Mouse (Mus musculus) lung, adult 18-20 months (tissue): ENCODE data around the gene Rbbp8nl.
A peak's percentile ranks its signal among the peaks of the same experiment; 100 is the strongest.

Experiments used
- DNase-seq, 2 experiments: peaks; one replicate each; pipeline ENCODE4 v3.0.0; 2022; ENCODE audit warnings: mixed read lengths in 2 of 2

The Rbbp8nl gene

GRCm38 (mm10) chr2:180256296-180257000 lies 33.2 kb downstream of the Rbbp8nl start:
- DNase-seq = no peak

- no peak for DNase-seq
Observed at GRCm38 (mm10) chr2:180255701-180256100, 34.0 kb downstream of the Rbbp8nl start.

GRCm38 (mm10) chr2:180254436-180255209 lies 35.1 kb downstream of the Rbbp8nl start:
- DNase-seq = no peak

GRCm38 (mm10) chr2:180251838-180252237 lies 37.8 kb downstream of the Rbbp8nl start:
- DNase-seq = no peak

GRCm38 (mm10) chr2:180250930-180251611 lies 38.6 kb downstream of the Rbbp8nl start:
- peak; percentile 78 to 82 for DNase-seq

GRCm38 (mm10) chr2:180248947-180249660 lies 40.6 kb downstream of the Rbbp8nl start:
- DNase-seq = no peak

GRCm38 (mm10) chr2:180247916-180248315 lies 41.8 kb downstream of the Rbbp8nl start:
- no peak for DNase-seq

- DNase-seq = peak in 1 of 2 experiments; percentile 67
Observed at GRCm38 (mm10) chr2:180243108-180243507, 46.6 kb downstream of the Rbbp8nl start.

GRCm38 (mm10) chr2:180238591-180238990 lies 51.1 kb downstream of the Rbbp8nl start:
- no peak for DNase-seq

- no peak for DNase-seq
Observed at GRCm38 (mm10) chr2:180237601-180238345, 51.9 kb downstream of the Rbbp8nl start.

- DNase-seq = no peak
Observed at GRCm38 (mm10) chr2:180236930-180237329, 52.7 kb downstream of the Rbbp8nl start.

GRCm38 (mm10) chr2:180236500-180236899 lies 53.2 kb downstream of the Rbbp8nl start:
- no peak for DNase-seq

GRCm38 (mm10) chr2:180235788-180236187 lies 53.9 kb downstream of the Rbbp8nl start:
- peak in 1 of 2 experiments; percentile 65 for DNase-seq

- peak in 1 of 2 experiments; percentile 80 for DNase-seq
Observed at GRCm38 (mm10) chr2:180234980-180235379, 54.7 kb downstream of the Rbbp8nl start.

GRCm38 (mm10) chr2:180234353-180234752 lies 55.3 kb downstream of the Rbbp8nl start:
- DNase-seq = no peak

- DNase-seq = no peak
Observed at GRCm38 (mm10) chr2:180233101-180233904, 56.4 kb downstream of the Rbbp8nl start.

- peak in 1 of 2 experiments; percentile 66 for DNase-seq
Observed at GRCm38 (mm10) chr2:180230482-180230881, 59.2 kb downstream of the Rbbp8nl start.

GRCm38 (mm10) chr2:180229129-180229528 lies 60.5 kb downstream of the Rbbp8nl start:
- DNase-seq = no peak

- peak; percentile 54 to 68 for DNase-seq
Observed at GRCm38 (mm10) chr2:180228592-180228991, 61.1 kb downstream of the Rbbp8nl start.

GRCm38 (mm10) chr2:180228060-180228458 lies 61.6 kb downstream of the Rbbp8nl start:
- no peak for DNase-seq
